Mouse (Mus musculus) limb, embryonic 11.5 days (tissue): ENCODE data around the gene Slc12a5. TPM values are rescaled to one million over a fixed set of nuclear protein-coding genes. Genes with fewer than 3 reads are reported as not detected.

Experiments used
- ATAC-seq: fragments of 200-750 bp; cut with Nextera tagmentation; 2 replicates; pipeline ENCODE4 v1.8.0; 2017; ENCODE audit warnings: low read depth; ENCODE audit not compliant: insufficient number of reproducible peaks, low FRiP score, low TSS enrichment
- DNase-seq: peaks from one replicate; pipeline ENCODE4 v3.0.0-alpha.2; 2015; ENCODE audit warnings: low spot score
- H3K27ac ChIP-seq: fragments of 300-500 bp; sonication (generic); replicated peaks from 2 replicates; pipeline ENCODE4 v1.5.1; 2014; ENCODE audit warnings: low read depth, mild to moderate bottlenecking, low read length
- H3K27me3 ChIP-seq: fragments of 300-500 bp; sonication (generic); 2 replicates; pipeline ENCODE4 v1.6.1; 2014; ENCODE audit warnings: mild to moderate bottlenecking, low read length, mixed read lengths; ENCODE audit not compliant: control insufficient read depth, insufficient read depth
- H3K36me3 ChIP-seq: fragments of 300-500 bp; sonication (generic); 2 replicates; pipeline ENCODE4 v1.6.1; 2014; ENCODE audit warnings: mild to moderate bottlenecking, low read length, moderate library complexity, mixed read lengths; ENCODE audit not compliant: control insufficient read depth, insufficient read depth
- H3K4me1 ChIP-seq: fragments of 300-500 bp; sonication (generic); 2 replicates; pipeline ENCODE4 v1.6.1; 2014; ENCODE audit warnings: low read length, mixed read lengths; ENCODE audit not compliant: control insufficient read depth, insufficient read depth
- H3K4me2 ChIP-seq: fragments of 300-500 bp; sonication (generic); 2 replicates; pipeline ENCODE4 v1.6.1; 2014; ENCODE audit warnings: low read depth, mild to moderate bottlenecking, moderate library complexity; ENCODE audit not compliant: severe bottlenecking
- H3K4me3 ChIP-seq: fragments of 300-500 bp; sonication (generic); 2 replicates; pipeline ENCODE4 v1.5.1; 2014; ENCODE audit warnings: low read depth, low read length
- H3K9ac ChIP-seq: fragments of 300-500 bp; sonication (generic); 2 replicates; pipeline ENCODE4 v1.6.1; 2014; ENCODE audit warnings: mild to moderate bottlenecking, low read length
- H3K9me3 ChIP-seq: fragments of 300-500 bp; sonication (generic); 2 replicates; pipeline ENCODE4 v1.6.1; 2016; ENCODE audit warnings: low read length; ENCODE audit not compliant: control insufficient read depth
- WGBS: fragments of 180-500 bp; shearing (Covaris S2); extraction: QIAGEN DNeasy Blood & Tissue Kit; methylation state at CpG from one replicate; pipeline ENCODE4 v1.1.7; 2014; 5-methylcytosine and 5-hydroxymethylcytosine counted together
- polyA plus RNA-seq: library from polyadenylated mRNA; unstranded; fragments of >200 nt; fragmentation: Nextera tagmentation; extraction: Ambion mirVana; gene quantifications from 2 replicates; pipeline ENCODE4 v1.2.1, GENCODE M21; 2014

The Slc12a5 gene
- polyA plus RNA-seq, 1 experiment from 2014 or later = 0.92 TPM

DNA sequence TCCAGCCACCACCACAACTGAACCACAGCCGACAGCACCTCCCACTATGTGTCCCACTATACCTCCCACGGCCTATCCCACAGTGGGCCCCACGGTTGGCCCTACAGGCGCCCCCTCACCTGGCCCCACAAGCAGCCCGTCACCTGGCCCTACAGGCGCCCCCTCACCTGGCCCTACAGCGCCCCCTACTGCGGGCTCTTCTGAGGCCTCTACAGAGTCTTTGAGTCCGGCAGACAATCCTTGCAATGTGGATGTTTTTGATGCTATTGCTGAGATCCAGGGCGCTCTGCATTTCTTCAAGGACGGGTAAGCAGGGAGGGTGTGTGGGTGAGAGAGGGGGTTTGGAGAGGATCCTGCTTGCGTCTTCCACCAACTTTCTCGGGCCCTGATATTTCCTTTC, 8.2 kb upstream of the Slc12a5 start:
- Histone ChIP-seq H3K4me3 (no peak overlapping the region), H3K4me1 (peaks cover 5% of the 10 kb centered on the region; the same call in 1 of the 2 replicates), H3K27me3 (peaks cover 47% of the 10 kb centered on the region), H3K9ac (no peak overlapping the region), H3K27ac (no peak overlapping the region), H3K9me3 (no peaks in the 10 kb centered on the region), H3K4me2 (no peak overlapping the region), H3K36me3 (no peaks in the 10 kb centered on the region)
- 43% methylated on average over 13 of the region's 13 CpGs for WGBS
- DNase-seq (no peak), ATAC-seq (no peak)

DNA sequence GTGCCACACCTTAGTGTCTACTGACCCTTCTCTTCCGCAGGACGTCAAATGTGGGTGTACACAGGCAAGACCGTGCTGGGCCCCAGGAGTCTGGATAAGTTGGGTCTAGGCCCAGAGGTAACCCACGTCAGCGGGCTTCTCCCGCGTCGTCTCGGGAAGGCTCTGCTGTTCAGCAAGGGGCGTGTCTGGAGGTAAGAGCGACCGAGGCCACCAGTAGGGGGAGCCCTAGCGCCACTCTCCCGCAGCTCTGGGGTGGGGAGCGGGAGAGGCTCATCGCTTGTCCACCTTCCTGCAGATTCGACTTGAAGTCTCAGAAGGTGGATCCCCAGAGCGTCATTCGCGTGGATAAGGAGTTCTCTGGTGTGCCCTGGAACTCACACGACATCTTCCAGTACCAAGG, 7.4 kb upstream of the Slc12a5 start:
- Histone ChIP-seq H3K4me2 (no peak overlapping the region), H3K9me3 (no peaks in the 10 kb centered on the region), H3K4me3 (no peak overlapping the region), H3K27ac (no peak overlapping the region), H3K9ac (no peak overlapping the region), H3K27me3 (peaks cover 43% of the 10 kb centered on the region), H3K4me1 (peaks cover 5% of the 10 kb centered on the region; the same call in 1 of the 2 replicates), H3K36me3 (no peaks in the 10 kb centered on the region)
- no peak for ATAC-seq
- 1% methylated on average over 21 of the region's 21 CpGs for WGBS
- peak; percentile 93 for DNase-seq

DNA sequence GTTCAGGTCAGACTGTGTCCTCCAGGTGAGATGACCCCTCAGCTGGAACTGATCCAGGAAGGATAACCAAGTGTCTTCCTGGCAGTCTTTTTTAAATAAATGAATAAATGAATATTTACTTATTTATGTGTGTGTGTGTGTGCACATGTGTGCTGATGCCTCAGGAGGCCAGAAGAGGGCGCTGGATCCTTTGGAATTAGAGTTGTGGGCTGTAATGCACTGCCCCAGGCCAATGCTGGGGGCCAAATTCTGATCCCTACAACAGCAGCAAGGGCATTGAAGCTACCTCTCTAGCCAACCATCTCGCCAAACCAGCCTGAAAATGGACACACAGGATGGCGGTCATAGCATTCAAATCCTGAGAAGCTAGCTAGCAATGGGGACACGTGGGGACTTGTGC, 4.9 kb upstream of the Slc12a5 start:
- no peaks in the 10 kb centered on the region for H3K9me3 ChIP-seq
- peaks cover 18% of the 10 kb centered on the region for H3K27me3 ChIP-seq
- no peaks in the 10 kb centered on the region for H3K36me3 ChIP-seq
- H3K4me1 ChIP-seq = no peaks in the 10 kb centered on the region
- no peak overlapping the region for H3K4me2 ChIP-seq
- DNase-seq (no peak), ATAC-seq (no peak)
- no peak overlapping the region for H3K4me3 ChIP-seq
- H3K9ac ChIP-seq = no peak overlapping the region
- H3K27ac ChIP-seq = no peak overlapping the region
- 71% methylated on average over 4 of the region's 4 CpGs for WGBS

DNA sequence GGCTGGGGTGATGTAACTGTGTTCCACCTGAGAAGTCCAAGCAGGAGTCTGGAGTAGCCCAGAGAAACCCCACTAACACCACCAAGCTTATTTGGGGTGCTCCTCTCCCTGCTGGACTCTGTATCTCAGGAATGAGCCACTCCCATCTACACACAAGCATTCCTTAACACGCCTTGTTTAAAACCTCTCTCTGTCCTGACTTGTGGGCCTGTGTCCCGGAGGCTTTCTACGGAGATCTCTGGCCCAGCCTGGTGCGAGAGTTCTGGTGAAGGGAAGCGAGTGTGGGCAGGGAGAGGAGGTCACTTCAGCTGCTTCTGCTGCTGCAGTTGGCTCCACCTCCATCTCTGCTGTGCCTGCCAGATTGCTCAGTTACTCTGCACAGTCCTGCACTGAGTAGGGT, 4.4 kb upstream of the Slc12a5 start:
- Histone ChIP-seq H3K4me1 (no peaks in the 10 kb centered on the region), H3K4me2 (no peak overlapping the region), H3K27me3 (peaks cover 13% of the 10 kb centered on the region), H3K9me3 (no peaks in the 10 kb centered on the region), H3K27ac (no peak overlapping the region), H3K9ac (no peak overlapping the region), H3K36me3 (no peaks in the 10 kb centered on the region), H3K4me3 (no peak overlapping the region)
- ATAC-seq (no peak), DNase-seq (no peak)
- 63% methylated on average over 5 of the region's 5 CpGs for WGBS

DNA sequence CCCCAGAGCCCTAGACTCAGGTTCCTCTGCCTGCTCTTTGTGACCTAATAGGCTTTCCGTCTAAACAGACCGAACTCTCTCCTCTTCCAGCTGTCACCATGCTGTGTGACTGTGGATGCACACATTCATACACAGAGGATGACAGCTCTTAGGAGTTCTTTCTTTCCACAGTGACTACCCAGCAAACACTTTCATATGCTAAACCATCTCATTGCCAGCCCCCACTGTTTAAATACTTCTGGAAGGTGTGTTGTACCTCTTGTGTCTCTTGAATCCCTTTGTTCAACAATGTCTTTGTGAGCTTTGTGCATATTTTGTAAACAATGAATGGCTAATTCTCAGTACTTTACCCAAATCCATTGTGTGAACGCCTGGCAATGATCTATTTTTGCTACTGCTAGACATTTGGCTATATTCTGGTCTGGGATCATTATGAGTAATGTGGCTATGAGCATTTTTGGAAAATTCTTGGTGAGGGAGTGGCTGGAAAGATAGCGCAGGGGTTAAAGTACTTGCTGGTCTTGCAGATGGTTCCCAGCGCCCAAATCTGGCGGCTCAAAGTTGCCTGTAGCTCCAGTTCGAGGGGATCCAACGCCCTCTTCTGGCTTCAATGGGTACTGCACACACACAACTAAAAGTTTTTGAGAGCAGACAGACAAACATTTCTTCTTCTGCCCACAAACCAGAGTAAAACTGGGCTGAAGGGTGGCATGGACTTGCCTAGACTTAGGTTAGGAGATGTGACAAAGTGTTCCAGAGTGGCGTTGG, 2.9 kb upstream of the Slc12a5 start:
- Histone ChIP-seq H3K4me2 (no peak overlapping the region), H3K4me3 (no peak overlapping the region), H3K9me3 (no peaks in the 10 kb centered on the region), H3K9ac (no peak overlapping the region), H3K27ac (no peak overlapping the region), H3K4me1 (no peaks in the 10 kb centered on the region), H3K36me3 (no peaks in the 10 kb centered on the region), H3K27me3 (0 out of 2 replicates have a peak, but pooled peaks cover 3% of the 10 kb centered on the region)
- ATAC-seq (no peak), DNase-seq (no peak)
- WGBS = 71% methylated on average over 9 of the region's 9 CpGs

DNA sequence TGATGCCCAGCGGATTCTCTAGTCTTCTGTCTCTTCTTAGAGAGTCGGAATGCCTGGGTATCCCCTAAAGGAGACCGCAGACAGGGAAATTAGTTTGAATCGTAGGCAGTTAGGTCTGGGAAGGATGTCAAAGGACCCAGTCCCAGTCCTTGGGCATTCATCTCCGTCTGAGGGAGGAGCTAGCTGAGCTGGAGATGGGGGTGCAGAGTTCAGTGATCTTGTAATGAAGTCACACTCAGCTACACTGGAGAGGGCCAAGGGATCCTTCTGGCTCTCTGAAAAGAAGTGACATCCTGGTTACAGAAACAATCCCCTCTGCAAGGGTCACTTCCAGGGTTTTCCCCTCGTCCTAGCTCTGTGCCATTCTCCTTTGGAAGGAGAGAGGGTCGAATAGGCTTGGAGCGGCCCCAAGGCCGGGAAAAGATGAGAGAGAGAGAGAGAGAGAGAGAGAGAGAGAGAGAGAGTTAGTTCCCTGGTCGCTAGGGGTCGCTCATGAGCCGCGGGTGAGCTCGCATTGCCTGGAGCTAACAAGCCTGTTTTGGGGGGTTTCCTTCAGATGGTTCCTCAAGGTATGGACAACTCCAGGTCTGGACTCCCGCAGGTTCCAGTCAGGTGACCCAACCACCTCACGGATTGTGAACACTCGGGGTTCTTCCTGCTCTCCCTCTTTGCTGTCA, 1.0 kb downstream of the Slc12a5 start:
- H3K4me3 ChIP-seq = peak overlapping the region; percentile 56
- peaks cover 6% of the 10 kb centered on the region for H3K27me3 ChIP-seq
- 0 out of 2 replicates have a peak, but pooled peaks have one; percentile 19 for ATAC-seq
- H3K9me3 ChIP-seq = no peaks in the 10 kb centered on the region
- H3K4me1 ChIP-seq = no peaks in the 10 kb centered on the region
- peak; percentile 81 for DNase-seq
- WGBS = 7% methylated on average over 17 of the region's 17 CpGs
- H3K4me2 ChIP-seq = peak overlapping the region; percentile 42
- no peak overlapping the region for H3K27ac ChIP-seq
- no peak overlapping the region for H3K9ac ChIP-seq
- no peaks in the 10 kb centered on the region for H3K36me3 ChIP-seq

DNA sequence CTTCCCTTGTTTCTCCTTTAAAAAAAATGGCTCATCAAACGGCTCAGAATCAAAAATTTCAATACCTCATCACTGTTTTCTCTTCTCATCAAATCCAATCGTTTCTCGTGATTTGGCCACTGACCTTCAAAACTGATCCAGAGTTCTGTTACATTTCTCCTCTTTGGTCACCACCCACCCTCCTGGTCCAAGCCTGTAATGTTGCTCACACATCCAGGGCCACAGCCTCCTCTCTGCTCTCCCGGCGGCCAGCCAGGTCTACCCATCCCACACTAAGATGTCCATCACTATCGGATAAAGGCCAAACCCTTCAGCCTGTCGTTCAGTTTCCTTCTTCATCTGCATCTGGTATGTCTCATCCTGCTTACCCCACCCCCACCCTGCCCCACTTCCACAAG, 1.6 kb downstream of the Slc12a5 start:
- Histone ChIP-seq H3K4me2 (no peak overlapping the region), H3K9me3 (no peaks in the 10 kb centered on the region), H3K27me3 (peaks cover 11% of the 10 kb centered on the region), H3K4me1 (no peaks in the 10 kb centered on the region), H3K9ac (no peak overlapping the region), H3K4me3 (no peak overlapping the region), H3K36me3 (no peaks in the 10 kb centered on the region), H3K27ac (no peak overlapping the region)
- ATAC-seq = no peak
- DNase-seq = no peak
- WGBS = 55% methylated on average over 7 of the region's 7 CpGs

DNA sequence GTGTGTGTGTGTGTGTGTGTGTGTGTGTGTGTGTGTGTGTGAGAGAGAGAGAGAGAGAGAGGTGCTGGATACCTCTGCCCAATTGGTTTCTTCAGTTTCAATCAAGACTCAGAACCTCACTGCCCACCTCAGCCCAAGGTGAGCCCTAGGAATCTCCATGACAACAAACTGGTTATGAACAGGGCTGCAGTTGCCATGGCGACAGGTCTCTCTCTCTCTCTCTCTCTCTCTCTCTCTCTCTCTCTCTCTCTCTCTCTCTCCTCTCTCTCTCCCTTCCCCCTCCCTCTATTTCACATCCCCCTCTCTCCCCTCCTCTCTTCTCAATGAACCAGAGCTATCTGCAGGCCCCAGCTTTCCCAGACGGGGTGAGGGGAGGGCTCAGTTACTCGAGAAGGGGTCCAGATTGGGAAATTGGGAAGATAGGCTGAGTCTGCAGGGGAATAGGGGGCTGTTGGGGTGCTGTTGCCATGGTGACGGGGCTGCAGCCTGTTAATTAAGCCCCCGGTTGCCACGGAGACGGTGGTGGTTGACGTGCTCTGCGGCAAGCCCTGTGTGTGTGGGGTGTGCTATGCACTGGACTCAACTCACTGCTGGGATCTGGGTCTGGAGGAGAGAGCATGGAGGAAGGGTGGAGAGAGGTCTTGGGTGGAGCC, 3.8 kb downstream of the Slc12a5 start:
- ATAC-seq (no peak), DNase-seq (no peak)
- Histone ChIP-seq H3K4me1 (peaks cover 7% of the 10 kb centered on the region; the same call in 1 of the 2 replicates), H3K36me3 (no peaks in the 10 kb centered on the region), H3K4me3 (no peak overlapping the region), H3K9ac (no peak overlapping the region), H3K9me3 (no peaks in the 10 kb centered on the region), H3K27me3 (peaks cover 33% of the 10 kb centered on the region), H3K27ac (no peak overlapping the region), H3K4me2 (no peak overlapping the region)
- WGBS = 53% methylated on average over 9 of the region's 9 CpGs
